Mouse (Mus musculus) megakaryocyte, embryonic 14.5 days (primary cell): ENCODE data around the gene Dlx1. TPM values are rescaled to one million over a fixed set of nuclear protein-coding genes. Genes with fewer than 3 reads are reported as not detected.

ENCODE experiments used
- H3K27me3 ChIP-seq: replicated peaks from 2 replicates; pipeline ENCODE3; 2012; ENCODE audit warnings: inconsistent platforms
- H3K36me3 ChIP-seq: replicated peaks from 2 replicates; pipeline ENCODE3; 2012; ENCODE audit warnings: low read length, inconsistent platforms, mixed read lengths
- H3K4me1 ChIP-seq: 2 replicates; pipeline ENCODE4 v1.6.1; 2012; ENCODE audit warnings: inconsistent platforms
- H3K4me3 ChIP-seq: replicated peaks from 2 replicates; pipeline ENCODE3; 2012; ENCODE audit warnings: moderate library complexity, mild to moderate bottlenecking, inconsistent platforms
- H3K9me3 ChIP-seq: 2 replicates; pipeline ENCODE4 v1.6.1; 2012; ENCODE audit warnings: inconsistent platforms
- FLI1 ChIP-seq: IDR thresholded peaks from 2 replicates; pipeline ENCODE4 v1.6.1; 2012; ENCODE audit warnings: low read length, inconsistent platforms, mixed read lengths
- GATA1 ChIP-seq: IDR thresholded peaks from 3 replicates; pipeline ENCODE4 v1.6.1; 2012; ENCODE audit warnings: mixed read lengths, low read length, inconsistent platforms, borderline replicate concordance
- polyA plus RNA-seq: library from polyadenylated mRNA; stranded (reverse); fragments of >175 nt; gene quantifications from 2 replicates; pipeline ENCODE4 v1.2.3, GENCODE M21; 2012; ENCODE audit warnings: low replicate concordance; ENCODE audit not compliant: insufficient read depth

Dlx1 gene
- 0.31 TPM in 1 of 2 replicates, not detected in the other for polyA plus RNA-seq

- Histone ChIP-seq H3K9me3 (peaks cover 2% of the 10 kb centered on the region; the same call in 1 of the 2 replicates), H3K27me3 (peaks cover 98% of the 10 kb centered on the region), H3K36me3 (no peaks in the 10 kb centered on the region), H3K4me3 (peak within 1 kb of the TSS; percentile 89), H3K4me1 (peaks cover 55% of the 10 kb centered on the region)
- TF ChIP-seq GATA1 (no peak), FLI1 (no peak)
Observed at GRCm38 (mm10) chr2:71528014-71528713, at the start of gene Dlx1. Gene Dlx1, plus strand, starts transcription at chr2:71528113.

GRCm38 (mm10) chr2:71479917-71480316 is 48.0 kb upstream of the Dlx1 start:
- TF ChIP-seq GATA1, result no peak
- TF ChIP-seq FLI1, result no peak
- Histone ChIP-seq H3K4me3 (no peak overlapping the region), H3K27me3 (peaks cover 4% of the 10 kb centered on the region), H3K36me3 (no peaks in the 10 kb centered on the region), H3K9me3 (peaks cover 15% of the 10 kb centered on the region), H3K4me1 (peaks cover 5% of the 10 kb centered on the region; the same call in 1 of the 2 replicates)

GRCm38 (mm10) chr2:71481825-71482224 is 46.1 kb upstream of the Dlx1 start:
- Histone ChIP-seq H3K27me3 (no peaks in the 10 kb centered on the region), H3K36me3 (no peaks in the 10 kb centered on the region), H3K4me3 (no peak overlapping the region), H3K4me1 (peaks cover 5% of the 10 kb centered on the region; the same call in 1 of the 2 replicates), H3K9me3 (peaks cover 15% of the 10 kb centered on the region)
- TF ChIP-seq FLI1, result no peak
- TF ChIP-seq GATA1, result no peak

DNA sequence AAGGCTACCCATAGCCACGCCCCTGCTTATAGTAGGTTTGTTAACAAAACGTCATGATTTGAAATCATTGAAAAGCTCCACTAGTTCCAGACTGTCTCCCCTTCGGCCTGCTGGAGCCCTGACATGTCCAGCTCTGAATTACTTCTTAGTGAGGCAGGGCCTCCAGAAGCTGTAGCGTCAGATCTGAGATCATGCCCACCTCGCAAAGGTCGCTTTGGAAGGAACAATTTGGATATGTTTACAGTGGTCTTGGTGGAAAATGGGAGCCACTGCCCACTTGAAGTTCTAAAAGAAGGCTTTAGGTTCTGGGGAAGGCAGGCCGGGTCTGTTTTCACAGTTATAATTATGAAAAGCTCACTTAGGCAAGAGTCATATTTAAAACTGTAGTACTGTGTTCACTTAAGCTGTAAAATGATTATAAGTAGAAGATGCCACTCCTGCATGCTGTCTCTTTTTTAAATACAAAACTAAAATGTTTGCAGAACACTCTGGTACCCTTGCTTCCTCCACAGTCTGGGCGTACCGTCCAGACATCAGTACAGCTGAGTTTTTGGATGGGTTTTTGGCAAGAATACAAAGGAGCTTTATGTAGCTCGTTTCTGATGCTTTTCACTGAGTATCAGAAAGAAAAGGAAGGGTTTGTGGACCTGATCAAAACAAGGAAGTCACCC is 44.7 kb upstream of the Dlx1 start:
- no peaks in the 10 kb centered on the region for H3K36me3 ChIP-seq
- TF ChIP-seq FLI1, result no peak
- no peak for TF ChIP-seq GATA1
- no peak overlapping the region for H3K4me3 ChIP-seq
- H3K27me3 ChIP-seq, result no peaks in the 10 kb centered on the region
- peaks cover 4% of the 10 kb centered on the region; the same call in 1 of the 2 replicates for H3K4me1 ChIP-seq
- peaks cover 10% of the 10 kb centered on the region; the same call in 1 of the 2 replicates for H3K9me3 ChIP-seq

- Histone ChIP-seq H3K27me3 (no peaks in the 10 kb centered on the region), H3K4me1 (no peaks in the 10 kb centered on the region), H3K4me3 (no peak overlapping the region), H3K36me3 (no peaks in the 10 kb centered on the region), H3K9me3 (peaks cover 10% of the 10 kb centered on the region; the same call in 1 of the 2 replicates)
- TF ChIP-seq FLI1, result no peak
- no peak for TF ChIP-seq GATA1
Observed at GRCm38 (mm10) chr2:71483717-71484066, 44.2 kb upstream of the Dlx1 start.

GRCm38 (mm10) chr2:71491295-71491694 is 36.6 kb upstream of the Dlx1 start:
- Histone ChIP-seq H3K4me1 (peaks cover 9% of the 10 kb centered on the region), H3K9me3 (no peaks in the 10 kb centered on the region), H3K36me3 (no peaks in the 10 kb centered on the region), H3K27me3 (no peaks in the 10 kb centered on the region), H3K4me3 (no peak overlapping the region)
- TF ChIP-seq FLI1 (no peak), GATA1 (no peak)

GRCm38 (mm10) chr2:71493161-71493683 is 34.7 kb upstream of the Dlx1 start:
- TF ChIP-seq FLI1 (no peak), GATA1 (no peak)
- H3K36me3 ChIP-seq, result no peaks in the 10 kb centered on the region
- no peaks in the 10 kb centered on the region for H3K9me3 ChIP-seq
- peaks cover 9% of the 10 kb centered on the region for H3K4me1 ChIP-seq
- H3K4me3 ChIP-seq, result peak overlapping the region; percentile 38
- no peaks in the 10 kb centered on the region for H3K27me3 ChIP-seq

DNA sequence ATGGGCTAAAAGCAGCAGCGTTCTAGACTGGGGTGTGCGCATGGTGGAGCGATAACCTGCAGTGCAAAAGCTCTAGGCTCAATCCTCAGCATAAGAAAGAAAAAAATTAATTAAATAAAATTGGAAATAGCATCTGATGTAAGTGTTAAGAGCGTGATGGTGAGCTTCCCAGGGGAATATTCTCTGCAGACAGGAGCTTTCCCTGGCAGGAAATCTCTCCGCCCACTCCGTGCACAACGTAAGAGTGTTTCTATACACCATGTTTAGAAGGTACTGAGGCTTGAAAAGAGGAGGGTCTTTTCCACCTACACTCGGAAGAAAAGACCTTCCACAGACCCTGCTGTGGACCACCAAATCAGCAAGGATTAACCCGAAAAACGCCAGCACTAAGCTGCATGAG is 33.4 kb upstream of the Dlx1 start:
- no peaks in the 10 kb centered on the region for H3K27me3 ChIP-seq
- TF ChIP-seq FLI1 (no peak), GATA1 (no peak)

DNA sequence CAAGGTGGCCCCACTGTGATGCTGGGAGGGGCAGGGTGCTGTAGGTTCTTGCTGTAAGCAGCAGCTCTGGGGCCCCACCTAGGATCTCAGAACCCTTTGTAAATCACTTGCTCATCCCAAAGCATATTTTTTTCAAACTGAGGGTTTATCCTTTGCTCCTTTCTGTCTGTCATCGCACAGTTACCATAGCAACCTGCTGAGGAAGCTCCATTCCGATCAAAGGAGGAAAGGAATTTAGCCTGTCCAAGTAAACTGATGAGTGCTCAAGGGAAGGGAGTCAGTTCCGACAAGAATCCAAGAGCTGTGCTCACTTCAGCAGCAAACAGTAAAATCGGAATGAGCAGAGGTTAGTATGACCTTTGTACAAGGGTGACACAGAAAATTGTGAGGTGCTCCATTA is 32.9 kb upstream of the Dlx1 start:
- Histone ChIP-seq H3K4me1 (peaks cover 9% of the 10 kb centered on the region), H3K9me3 (no peaks in the 10 kb centered on the region), H3K4me3 (no peak overlapping the region), H3K27me3 (no peaks in the 10 kb centered on the region), H3K36me3 (no peaks in the 10 kb centered on the region)
- TF ChIP-seq GATA1 (no peak), FLI1 (no peak)

More for the DNA sequence above, 33.4 kb upstream of the Dlx1 start:
- peaks cover 9% of the 10 kb centered on the region for H3K4me1 ChIP-seq
- H3K36me3 ChIP-seq, result no peaks in the 10 kb centered on the region
- H3K9me3 ChIP-seq, result no peaks in the 10 kb centered on the region
- no peak overlapping the region for H3K4me3 ChIP-seq

DNA sequence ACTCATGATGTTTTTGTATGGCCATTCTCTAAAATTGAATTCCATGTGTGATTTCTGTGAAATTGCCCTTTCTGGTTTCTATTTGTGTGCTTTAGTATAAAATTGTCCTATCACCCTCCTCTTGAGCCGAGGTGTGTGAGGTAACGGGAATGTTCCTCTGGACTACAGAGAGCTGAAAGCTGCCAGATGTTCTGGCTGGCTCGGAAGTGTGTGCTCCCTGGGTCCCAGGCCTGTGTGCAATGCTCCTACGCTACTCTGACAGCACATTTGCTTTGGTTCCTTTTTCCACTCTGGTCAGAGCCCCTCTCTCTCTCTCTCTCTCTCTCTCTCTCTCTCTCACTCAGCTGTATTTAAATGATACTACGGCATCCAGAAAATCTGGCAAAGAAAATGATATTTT is 30.7 kb upstream of the Dlx1 start:
- Histone ChIP-seq H3K9me3 (no peaks in the 10 kb centered on the region), H3K36me3 (no peaks in the 10 kb centered on the region)
- TF ChIP-seq FLI1, result no peak
- TF ChIP-seq GATA1, result no peak

More for the DNA sequence above, 30.7 kb upstream of the Dlx1 start:
- Histone ChIP-seq H3K4me3 (no peak overlapping the region), H3K4me1 (peaks cover 9% of the 10 kb centered on the region), H3K27me3 (no peaks in the 10 kb centered on the region)
